Mouse (Mus musculus) intestine, embryonic 14.5 days (tissue): ENCODE measurements around the gene Chd1l. TPM values are rescaled to one million over a fixed set of nuclear protein-coding genes. Genes with fewer than 3 reads are reported as not detected.

ENCODE experiments used
- ATAC-seq: fragments of 200-750 bp; cut with Nextera tagmentation; replicated peaks from 2 replicates; pipeline ENCODE4 v1.8.0; 2017; ENCODE audit warnings: low read depth, moderate number of reproducible peaks, moderate TSS enrichment, moderate library complexity; ENCODE audit not compliant: low FRiP score, low TSS enrichment
- DNase-seq: peaks from one replicate; pipeline ENCODE4 v3.0.0-alpha.2; 2018; ENCODE audit warnings: low spot score
- H3K27ac ChIP-seq: fragments of 300-500 bp; sonication (generic); 2 replicates; pipeline ENCODE4 v1.5.1; 2014; ENCODE audit warnings: low read depth, mild to moderate bottlenecking, control low read depth
- H3K27me3 ChIP-seq: fragments of 300-500 bp; sonication (generic); replicated peaks from 2 replicates; pipeline ENCODE4 v1.6.1; 2014; ENCODE audit warnings: low read length, control low read depth; ENCODE audit not compliant: control insufficient read depth, insufficient read depth
- H3K36me3 ChIP-seq: fragments of 300-500 bp; sonication (generic); 2 replicates; pipeline ENCODE4 v1.6.1; 2014; ENCODE audit warnings: low read length, control low read depth; ENCODE audit not compliant: control insufficient read depth, insufficient read depth
- H3K4me1 ChIP-seq: fragments of 300-500 bp; sonication (generic); replicated peaks from 2 replicates; pipeline ENCODE4 v1.6.1; 2014; ENCODE audit warnings: low read length, control low read depth, mixed read lengths; ENCODE audit not compliant: control insufficient read depth, insufficient read depth
- H3K4me2 ChIP-seq: fragments of 300-500 bp; sonication (generic); 2 replicates; pipeline ENCODE4 v1.6.1; 2014; ENCODE audit warnings: low read length
- H3K4me3 ChIP-seq: fragments of 300-500 bp; sonication (generic); 2 replicates; pipeline ENCODE4 v1.5.1; 2014; ENCODE audit warnings: low read depth, low read length, control low read depth, mixed read lengths
- H3K9ac ChIP-seq: fragments of 300-500 bp; sonication (generic); 2 replicates; pipeline ENCODE4 v1.6.1; 2014; ENCODE audit warnings: mild to moderate bottlenecking, low read length
- H3K9me3 ChIP-seq: fragments of 300-500 bp; sonication (generic); 2 replicates; pipeline ENCODE4 v1.6.1; 2016; ENCODE audit warnings: low read length, control low read depth; ENCODE audit not compliant: control insufficient read depth
- WGBS: fragments of 180-500 bp; shearing (Covaris S2); extraction: QIAGEN DNeasy Blood & Tissue Kit; methylation state at CpG from one replicate; pipeline ENCODE4 v1.1.7; 2014; 5-methylcytosine and 5-hydroxymethylcytosine counted together
- polyA plus RNA-seq: library from polyadenylated mRNA; unstranded; fragments of >200 nt; fragmentation: Nextera tagmentation; extraction: Ambion mirVana; gene quantifications from 2 replicates; pipeline ENCODE4 v1.2.1, GENCODE M21; 2014

Gene Chd1l
- 20.2 and 21.8 TPM in 2 replicates for polyA plus RNA-seq

GRCm38 (mm10) chr3:97609845-97610410 lies at the start of gene Chd1l:
Gene Chd1l (minus strand): TSS chr3:97610203.
- ATAC-seq: peak; percentile 87
- Histone ChIP-seq H3K4me1 (peaks cover 3% of the 10 kb centered on the region), H3K27ac (peak within 1 kb of the TSS; percentile 92), H3K9me3 (no peaks in the 10 kb centered on the region), H3K36me3 (no peaks in the 10 kb centered on the region), H3K27me3 (no peaks in the 10 kb centered on the region), H3K4me3 (peak within 1 kb of the TSS; percentile 71), H3K4me2 (peak within 1 kb of the TSS; percentile 69), H3K9ac (peak within 1 kb of the TSS; percentile 84)
- DNase-seq: peak; percentile 98
- under 1% methylated on average over 56 of the region's 56 CpGs for WGBS

- H3K27me3 ChIP-seq: no peaks in the 10 kb centered on the region
- no peak overlapping the region for H3K9ac ChIP-seq
- H3K27ac ChIP-seq: no peak overlapping the region
- no peak for DNase-seq
- no peak for ATAC-seq
- H3K4me2 ChIP-seq: peak overlapping the region; percentile 59; the same call in 1 of the 2 replicates
- H3K4me3 ChIP-seq: no peak overlapping the region; the same call in 1 of the 2 replicates
- peaks cover 15% of the 10 kb centered on the region; the same call in 1 of the 2 replicates for H3K4me1 ChIP-seq
- 87% methylated on average over 7 of the region's 7 CpGs for WGBS
- H3K9me3 ChIP-seq: 0 out of 2 replicates have a peak, but pooled peaks cover 1% of the 10 kb centered on the region
- peaks cover 21% of the 10 kb centered on the region for H3K36me3 ChIP-seq
Measured at GRCm38 (mm10) chr3:97659746-97660145, 49.7 kb upstream of the Chd1l start.

GRCm38 (mm10) chr3:97658426-97659193 lies 48.6 kb upstream of the Chd1l start:
- Histone ChIP-seq H3K4me1 (peaks cover 15% of the 10 kb centered on the region; the same call in 1 of the 2 replicates), H3K36me3 (peaks cover 11% of the 10 kb centered on the region), H3K27me3 (no peaks in the 10 kb centered on the region), H3K9ac (peak overlapping the region; percentile 58), H3K9me3 (0 out of 2 replicates have a peak, but pooled peaks cover 3% of the 10 kb centered on the region), H3K4me2 (peak overlapping the region; percentile 59), H3K27ac (no peak overlapping the region; the same call in 1 of the 2 replicates), H3K4me3 (peak overlapping the region; percentile 84)
- under 1% methylated on average over 46 of the region's 50 CpGs for WGBS
- DNase-seq: no peak
- peak; percentile 84 for ATAC-seq

GRCm38 (mm10) chr3:97657655-97658411 lies 47.8 kb upstream of the Chd1l start, which contains the start of gene Prkab2:
Gene Prkab2 (plus strand): TSS chr3:97658193.
- 2% methylated on average over 50 of the region's 51 CpGs for WGBS
- Histone ChIP-seq H3K27ac (no peak within 1 kb of the TSS; the same call in 1 of the 2 replicates), H3K4me2 (peak within 1 kb of the TSS; percentile 59), H3K9me3 (0 out of 2 replicates have a peak, but pooled peaks cover 3% of the 10 kb centered on the region), H3K36me3 (peaks cover 7% of the 10 kb centered on the region), H3K9ac (peak within 1 kb of the TSS; percentile 58), H3K27me3 (no peaks in the 10 kb centered on the region), H3K4me1 (peaks cover 15% of the 10 kb centered on the region; the same call in 1 of the 2 replicates), H3K4me3 (peak within 1 kb of the TSS; percentile 84)
- peak; percentile 100 for DNase-seq
- ATAC-seq: peak; percentile 96

GRCm38 (mm10) chr3:97654901-97655300 lies 44.9 kb upstream of the Chd1l start:
- ATAC-seq (no peak), DNase-seq (no peak)
- H3K4me2 ChIP-seq: no peak overlapping the region
- H3K27ac ChIP-seq: no peak overlapping the region
- H3K36me3 ChIP-seq: no peaks in the 10 kb centered on the region
- no peak overlapping the region for H3K4me3 ChIP-seq
- no peaks in the 10 kb centered on the region for H3K27me3 ChIP-seq
- WGBS: 84% methylated on average over 8 of the region's 8 CpGs
- 0 out of 2 replicates have a peak, but pooled peaks cover 3% of the 10 kb centered on the region for H3K9me3 ChIP-seq
- H3K4me1 ChIP-seq: peaks cover 11% of the 10 kb centered on the region; the same call in 1 of the 2 replicates
- H3K9ac ChIP-seq: no peak overlapping the region

GRCm38 (mm10) chr3:97653781-97654180 lies 43.8 kb upstream of the Chd1l start:
- no peak for ATAC-seq
- WGBS: 89% methylated on average over 5 of the region's 5 CpGs
- 0 out of 2 replicates have a peak, but pooled peaks cover 3% of the 10 kb centered on the region for H3K9me3 ChIP-seq
- H3K36me3 ChIP-seq: no peaks in the 10 kb centered on the region
- peaks cover 3% of the 10 kb centered on the region; the same call in 1 of the 2 replicates for H3K4me1 ChIP-seq
- no peak overlapping the region for H3K9ac ChIP-seq
- no peak overlapping the region for H3K4me3 ChIP-seq
- no peak overlapping the region for H3K4me2 ChIP-seq
- DNase-seq: no peak
- H3K27ac ChIP-seq: no peak overlapping the region
- H3K27me3 ChIP-seq: no peaks in the 10 kb centered on the region

- no peak for ATAC-seq
- no peaks in the 10 kb centered on the region for H3K27me3 ChIP-seq
- H3K36me3 ChIP-seq: no peaks in the 10 kb centered on the region
- no peak for DNase-seq
- H3K9me3 ChIP-seq: 0 out of 2 replicates have a peak, but pooled peaks cover 3% of the 10 kb centered on the region
- no peak overlapping the region for H3K4me3 ChIP-seq
- H3K4me1 ChIP-seq: peaks cover 3% of the 10 kb centered on the region; the same call in 1 of the 2 replicates
- 81% methylated on average over 10 of the region's 10 CpGs for WGBS
- H3K9ac ChIP-seq: no peak overlapping the region
- no peak overlapping the region for H3K27ac ChIP-seq
- no peak overlapping the region for H3K4me2 ChIP-seq
Measured at GRCm38 (mm10) chr3:97651604-97652003, 41.6 kb upstream of the Chd1l start.

- Histone ChIP-seq H3K27me3 (no peaks in the 10 kb centered on the region), H3K9me3 (no peaks in the 10 kb centered on the region), H3K9ac (no peak overlapping the region), H3K4me3 (no peak overlapping the region), H3K4me1 (peaks cover 3% of the 10 kb centered on the region; the same call in 1 of the 2 replicates), H3K36me3 (no peaks in the 10 kb centered on the region), H3K27ac (no peak overlapping the region), H3K4me2 (no peak overlapping the region)
- 81% methylated on average over 6 of the region's 6 CpGs for WGBS
- no peak for ATAC-seq
- DNase-seq: no peak
Measured at GRCm38 (mm10) chr3:97649469-97649868, 39.5 kb upstream of the Chd1l start.
